Mouse (Mus musculus): ENCODE measurements at regions not wholly inside any gene's neighbourhood (a gene's known extent, or its start where the extent isn't known, plus 50 kb on each side); places are given as distances from the start of the nearest gene placed in this dataset.

DNA sequence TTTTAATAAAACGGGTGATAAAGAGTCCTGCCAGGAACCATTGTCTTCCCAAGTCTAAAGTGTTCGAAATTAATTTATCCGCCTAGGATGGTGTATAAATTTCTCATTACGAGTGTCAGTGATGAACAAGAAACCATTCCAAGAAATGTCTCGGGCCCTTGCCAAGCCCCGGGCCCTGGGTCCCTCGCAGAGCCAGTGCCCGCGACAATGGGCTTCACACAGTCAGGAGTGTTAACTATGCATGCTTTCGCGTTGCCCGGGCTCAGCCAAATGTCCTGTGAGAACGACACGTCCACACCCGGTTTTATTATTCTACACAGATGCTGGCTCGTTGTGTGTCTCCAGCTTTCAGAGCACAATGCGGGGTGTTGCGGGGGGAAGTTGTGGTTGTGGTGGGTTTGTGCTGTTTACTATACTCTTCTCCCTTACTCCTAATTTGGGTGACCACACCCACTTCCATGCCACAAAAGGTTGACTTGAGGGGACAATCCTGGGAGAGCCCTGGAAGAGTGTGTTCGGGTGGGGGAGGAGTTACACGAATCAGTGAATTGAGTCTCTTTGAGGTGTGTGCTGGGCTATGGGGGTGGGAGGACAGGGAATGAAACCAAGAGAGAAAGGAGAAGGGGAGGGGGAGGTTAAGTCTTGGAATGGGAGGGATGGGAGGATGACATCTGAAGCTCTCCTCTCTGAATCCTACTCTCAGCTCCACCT lies 166.5 kb downstream of the Inhbb start:
- WGBS, result 30% methylated on average over 20 of the region's 20 CpGs
- no peak overlapping the region for H3K4me3 ChIP-seq (ENCODE audit: insufficient read depth, low read depth, low read length)
- no peak overlapping the region for H3K27ac ChIP-seq (ENCODE audit: insufficient read depth, low read depth, low read length)
- no peaks in the 10 kb centered on the region for H3K4me1 ChIP-seq (ENCODE audit: control insufficient read depth, insufficient read depth, low read length)
- no peak for TF ChIP-seq POLR2A (IDR thresholded peaks at IDR 0.05; ENCODE audit: insufficient read depth, low read depth, low read length)
- TF ChIP-seq CTCF (IDR thresholded peaks at IDR 0.05; ENCODE audit: insufficient read depth, low read depth, low read length), result no peak

DNA sequence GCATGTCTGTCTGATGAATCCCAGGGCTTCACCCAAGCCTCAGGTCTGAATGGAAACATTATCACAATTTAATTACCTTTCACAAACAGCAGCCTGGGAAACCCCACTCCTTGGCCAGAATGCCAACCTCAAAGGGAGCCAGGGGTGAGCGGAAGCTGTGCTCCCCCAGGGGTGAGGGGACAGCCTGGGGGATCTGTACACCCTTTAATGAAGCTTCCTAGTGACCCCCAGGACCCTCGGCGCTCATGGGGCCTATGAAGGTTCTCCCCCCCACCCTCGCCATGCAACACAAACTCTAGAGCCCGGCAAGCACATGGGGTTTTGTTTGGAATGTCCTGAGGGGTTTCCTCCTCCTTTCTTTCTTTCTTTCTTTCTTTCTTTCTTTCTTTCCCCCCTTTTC lies 167.1 kb downstream of the Inhbb start:
- Histone ChIP-seq H3K4me1 (ENCODE audit: control insufficient read depth, insufficient read depth, low read length) (no peaks in the 10 kb centered on the region), H3K4me3 (ENCODE audit: insufficient read depth, low read depth, low read length) (no peak overlapping the region), H3K27ac (ENCODE audit: insufficient read depth, low read depth, low read length) (no peak overlapping the region)
- no peak for TF ChIP-seq CTCF (IDR thresholded peaks at IDR 0.05; ENCODE audit: insufficient read depth, low read depth, low read length)
- WGBS, result 46% methylated on average over 5 of the region's 5 CpGs

GRCm38 (mm10) chr1:119253371-119253851 lies 168.6 kb downstream of the Inhbb start:
- WGBS, result 60% methylated on average over 7 of the region's 7 CpGs
- Histone ChIP-seq H3K27ac (ENCODE audit: insufficient read depth, low read depth, low read length) (no peak overlapping the region), H3K4me3 (ENCODE audit: insufficient read depth, low read depth, low read length) (no peak overlapping the region)

GRCm38 (mm10) chr1:119252403-119252802 lies 169.6 kb downstream of the Inhbb start:
- Histone ChIP-seq H3K4me1 (ENCODE audit: control insufficient read depth, insufficient read depth, low read length) (no peaks in the 10 kb centered on the region), H3K27ac (ENCODE audit: insufficient read depth, low read depth, low read length) (no peak overlapping the region), H3K4me3 (ENCODE audit: insufficient read depth, low read depth, low read length) (no peak overlapping the region)
- 93% methylated on average over 6 of the region's 6 CpGs for WGBS
- no peak for TF ChIP-seq CTCF (IDR thresholded peaks at IDR 0.05; ENCODE audit: insufficient read depth, low read depth, low read length)
- no peak for TF ChIP-seq POLR2A (IDR thresholded peaks at IDR 0.05; ENCODE audit: insufficient read depth, low read depth, low read length)

More at GRCm38 (mm10) chr1:119253371-119253851, 168.6 kb downstream of the Inhbb start:
- TF ChIP-seq POLR2A (IDR thresholded peaks at IDR 0.05; ENCODE audit: insufficient read depth, low read depth, low read length) (no peak), CTCF (IDR thresholded peaks at IDR 0.05; ENCODE audit: insufficient read depth, low read depth, low read length) (no peak)
- no peaks in the 10 kb centered on the region for H3K4me1 ChIP-seq (ENCODE audit: control insufficient read depth, insufficient read depth, low read length)

DNA sequence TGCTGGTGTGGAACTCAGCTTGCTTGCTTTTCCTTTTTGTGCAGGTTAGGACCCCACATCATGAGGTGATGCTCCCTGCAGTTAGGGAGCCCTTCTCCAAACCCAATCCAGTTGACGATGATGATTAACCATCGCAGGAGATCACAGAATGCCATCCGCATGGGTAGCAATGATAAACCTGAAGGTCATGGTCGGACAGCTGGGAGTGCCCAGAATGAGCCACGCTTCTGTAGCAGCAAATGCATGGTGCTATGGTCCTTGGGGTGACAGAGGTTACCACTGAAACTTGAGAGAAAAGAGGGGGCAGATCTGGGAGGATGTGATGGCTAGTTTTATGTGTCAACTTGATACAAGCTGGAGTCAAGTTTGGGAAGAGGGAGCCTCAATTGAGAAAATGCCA lies 170.3 kb downstream of the Inhbb start:
- no peaks in the 10 kb centered on the region for H3K4me1 ChIP-seq (ENCODE audit: control insufficient read depth, insufficient read depth, low read length)
- TF ChIP-seq POLR2A (IDR thresholded peaks at IDR 0.05; ENCODE audit: insufficient read depth, low read depth, low read length) (no peak), CTCF (IDR thresholded peaks at IDR 0.05; ENCODE audit: insufficient read depth, low read depth, low read length) (no peak)
- WGBS, result 98% methylated on average over 5 of the region's 5 CpGs
- no peak overlapping the region for H3K4me3 ChIP-seq (ENCODE audit: insufficient read depth, low read depth, low read length)
- no peak overlapping the region for H3K27ac ChIP-seq (ENCODE audit: insufficient read depth, low read depth, low read length)

DNA sequence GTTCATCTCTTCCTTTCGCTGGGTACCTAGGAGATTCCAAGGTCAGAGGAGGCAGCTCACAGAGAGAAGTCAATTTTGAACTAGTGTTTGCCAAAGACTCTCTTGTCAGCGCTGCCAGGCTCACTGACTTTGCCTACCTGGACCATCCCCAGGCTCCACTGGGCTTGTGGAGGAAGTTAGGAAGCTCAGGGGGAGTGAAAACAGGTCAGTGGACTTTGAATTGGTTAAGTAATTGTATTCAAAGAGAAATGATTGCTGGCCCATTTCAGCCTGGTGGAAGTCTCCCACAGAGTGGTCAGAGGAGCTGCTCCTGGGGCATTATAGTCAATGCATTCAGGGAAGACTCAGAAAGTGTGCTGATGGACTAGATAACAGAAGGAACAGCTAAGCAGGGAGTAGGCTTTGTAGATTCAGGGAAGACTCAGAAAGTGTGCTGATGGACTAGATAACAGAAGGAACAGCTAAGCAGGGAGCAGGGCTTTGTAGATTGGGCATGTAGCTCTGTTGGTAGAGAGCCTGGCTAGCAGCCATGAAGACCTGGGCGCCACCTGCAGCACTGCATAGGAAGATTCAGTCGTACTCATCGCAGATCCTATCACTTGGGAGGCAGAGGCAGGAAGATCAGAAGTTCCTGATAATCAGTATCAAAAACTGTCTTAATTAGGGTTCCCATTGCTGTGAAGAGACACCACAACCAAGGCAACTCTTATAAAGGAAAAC lies 173.1 kb downstream of the Inhbb start:
- H3K27ac ChIP-seq (ENCODE audit: insufficient read depth, low read depth, low read length), result no peak overlapping the region
- H3K4me1 ChIP-seq (ENCODE audit: control insufficient read depth, insufficient read depth, low read length), result no peaks in the 10 kb centered on the region
- no peak overlapping the region for H3K4me3 ChIP-seq (ENCODE audit: insufficient read depth, low read depth, low read length)
- TF ChIP-seq POLR2A (IDR thresholded peaks at IDR 0.05; ENCODE audit: insufficient read depth, low read depth, low read length) (no peak), CTCF (IDR thresholded peaks at IDR 0.05; ENCODE audit: insufficient read depth, low read depth, low read length) (no peak)
- 89% methylated on average over 5 of the region's 5 CpGs for WGBS

GRCm38 (mm10) chr1:119247117-119247516 lies 174.9 kb downstream of the Inhbb start:
- TF ChIP-seq POLR2A (IDR thresholded peaks at IDR 0.05; ENCODE audit: insufficient read depth, low read depth, low read length) (no peak), CTCF (IDR thresholded peaks at IDR 0.05; ENCODE audit: insufficient read depth, low read depth, low read length) (no peak)
- Histone ChIP-seq H3K4me3 (ENCODE audit: insufficient read depth, low read depth, low read length) (no peak overlapping the region), H3K27ac (ENCODE audit: insufficient read depth, low read depth, low read length) (no peak overlapping the region), H3K4me1 (ENCODE audit: control insufficient read depth, insufficient read depth, low read length) (no peaks in the 10 kb centered on the region)
- 79% methylated on average over 3 of the region's 3 CpGs for WGBS

DNA sequence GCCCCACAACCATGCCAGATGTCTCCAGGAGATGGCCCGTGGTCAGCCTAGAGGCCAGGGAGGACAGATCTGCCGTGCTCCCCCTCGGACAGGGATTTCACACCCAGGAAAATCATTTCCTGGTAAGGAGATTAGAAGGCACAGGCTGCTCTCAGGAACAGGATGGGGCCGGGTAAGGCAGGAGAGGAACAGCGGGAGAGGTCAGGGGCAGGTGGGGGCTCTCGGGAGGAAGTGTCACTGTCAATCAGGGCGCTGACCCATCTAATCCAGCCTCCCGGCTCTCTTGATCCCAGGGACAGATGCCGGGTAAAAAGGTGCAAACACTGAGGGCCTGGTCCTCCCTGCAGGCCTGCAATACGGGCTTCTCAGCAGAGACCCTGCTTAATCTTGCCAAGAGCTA lies 183.6 kb downstream of the Inhbb start:
- TF ChIP-seq POLR2A (IDR thresholded peaks at IDR 0.05; ENCODE audit: insufficient read depth, low read depth, low read length) (no peak), CTCF (IDR thresholded peaks at IDR 0.05; ENCODE audit: insufficient read depth, low read depth, low read length) (no peak)
- no peak overlapping the region for H3K4me3 ChIP-seq (ENCODE audit: insufficient read depth, low read depth, low read length)
- H3K4me1 ChIP-seq (ENCODE audit: control insufficient read depth, insufficient read depth, low read length), result no peaks in the 10 kb centered on the region
- H3K27ac ChIP-seq (ENCODE audit: insufficient read depth, low read depth, low read length), result no peak overlapping the region
- WGBS, result 78% methylated on average over 10 of the region's 10 CpGs

GRCm38 (mm10) chr1:119236787-119237186 lies 183.4 kb upstream of the Gli2 start:
- Histone ChIP-seq H3K4me3 (ENCODE audit: insufficient read depth, low read depth, low read length) (no peak overlapping the region), H3K27ac (ENCODE audit: insufficient read depth, low read depth, low read length) (no peak overlapping the region), H3K4me1 (ENCODE audit: control insufficient read depth, insufficient read depth, low read length) (no peaks in the 10 kb centered on the region)
- TF ChIP-seq POLR2A (IDR thresholded peaks at IDR 0.05; ENCODE audit: insufficient read depth, low read depth, low read length) (no peak), CTCF (IDR thresholded peaks at IDR 0.05; ENCODE audit: insufficient read depth, low read depth, low read length) (no peak)
- 74% methylated on average over 3 of the region's 3 CpGs for WGBS

Measured in olfactory bulb, adult 2 months (tissue).